Mouse (Mus musculus) Patski (cell line): ENCODE results near the gene Tnfrsf4. TPM values are rescaled to one million over a fixed set of nuclear protein-coding genes. Genes with fewer than 3 reads are reported as not detected.

Experiments used
- ATAC-seq: fragments of 100-300 bp; one replicate; pipeline ENCODE4 v1.8.0; 2021
- CTCF ChIA-PET: fragments of 350-600 bp; sonication (Branson Sonifier 250); formaldehyde crosslinking; loops from one replicate; lab custom pipeline; 2022; ENCODE audit warnings: inconsistent platforms; lab: Charles Lee
- POLR2A ChIA-PET: fragments of 350-600 bp; sonication (Branson Sonifier 250); formaldehyde crosslinking; loops from one replicate; lab custom pipeline; 2022; ENCODE audit warnings: antibody characterized with exemption, inconsistent platforms; lab: Charles Lee
- DNase-seq: peaks from one replicate; pipeline ENCODE4 v3.0.0-alpha.2; 2011; ENCODE audit warnings: low read depth, low spot score
- H3K27me3 ChIP-seq: fragments of 371-371 bp; one replicate; pipeline ENCODE4 v1.5.1; 2021
- CTCF ChIP-seq: fragments of 100-300 bp; IDR thresholded peaks from one replicate; pipeline ENCODE4 v1.5.1; 2021
- in situ Hi-C: fragments of 300-500 bp; cut with MboI; formaldehyde crosslinking; loops from 3 replicates; pipeline ENCODE4 v1.11.1; 2018; ENCODE audit warnings: low pct_unique_long_range_greater_than_20kb, mixed read lengths
- polyA plus RNA-seq: library from polyadenylated mRNA; unstranded; gene quantifications from one replicate; pipeline ENCODE4 v1.2.3, GENCODE M21; 2021

The Tnfrsf4 gene
- polyA plus RNA-seq, 1 experiment from 2014 or later, result 0.36 TPM

GRCm38 (mm10) chr4:156024184-156024583 lies 10.5 kb downstream of the Tnfrsf4 start:
- TF ChIP-seq CTCF, result no peak
- no peaks in the 10 kb centered on the region for H3K27me3 ChIP-seq
- in situ Hi-C loops, result no loop called here
- ATAC-seq (no peak), DNase-seq (no peak)
- ChIA-PET POLR2A (no interaction called here), CTCF (no interaction called here)

DNA sequence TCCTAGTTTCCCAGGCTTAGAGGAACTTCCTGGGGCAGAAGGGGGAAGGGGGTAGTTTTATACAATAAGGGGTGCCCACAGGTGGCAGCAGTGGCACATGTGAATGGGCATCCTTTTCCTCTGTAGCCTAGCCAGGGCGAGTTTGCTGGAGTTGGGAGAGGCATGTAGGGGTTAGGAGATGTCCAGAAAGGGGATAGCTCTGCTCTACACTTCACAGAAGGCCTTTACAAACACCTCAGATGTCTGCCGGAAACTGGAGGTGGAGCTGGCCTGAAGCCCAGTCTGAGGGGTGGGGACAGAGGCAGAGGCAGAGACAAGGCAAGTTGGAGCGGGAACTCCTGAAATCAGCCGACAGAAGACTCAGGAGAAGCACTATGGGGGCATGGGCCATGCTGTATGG lies 12.4 kb downstream of the Tnfrsf4 start, which contains the start of gene Tnfrsf18:
Gene Tnfrsf18 (plus strand): TSS at position 152 of the 400 bp plus-strand sequence.
- no peak for ATAC-seq
- no peaks in the 10 kb centered on the region for H3K27me3 ChIP-seq
- TF ChIP-seq CTCF, result no peak
- ChIA-PET POLR2A (no interaction called here), CTCF (no interaction called here)
- DNase-seq, result no peak
- in situ Hi-C loops, result no loop called here

- ATAC-seq, result no peak
- POLR2A ChIA-PET, result no interaction called here
These were observed 14.9 kb downstream of the Tnfrsf4 start for GRCm38 (mm10) chr4:156028580-156028979.

DNA sequence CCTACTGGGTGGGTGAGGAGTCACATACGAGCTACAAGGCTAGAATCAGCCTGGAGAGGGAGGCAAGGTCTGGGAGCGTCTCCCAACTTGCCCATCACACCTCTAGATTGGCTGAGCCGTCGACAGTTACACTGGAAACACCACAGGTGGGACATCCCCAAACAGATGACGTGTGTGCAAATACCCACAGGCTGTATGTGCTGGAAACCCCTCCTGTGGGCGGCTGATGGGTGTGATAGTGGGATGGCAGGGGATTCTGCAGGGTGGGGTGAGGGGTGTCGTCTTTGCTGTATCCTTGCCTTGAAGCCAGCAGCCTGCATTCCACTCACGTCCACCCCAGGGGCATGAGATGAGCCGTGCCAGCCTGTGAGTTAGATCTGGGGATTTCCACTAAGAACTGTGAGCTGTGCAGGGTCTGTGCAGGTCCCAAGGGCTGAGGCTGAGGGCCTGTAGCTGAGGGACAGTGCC lies 17.0 kb downstream of the Tnfrsf4 start:
- ChIA-PET POLR2A (interaction anchor here (1.1 kb wide), 1 partner anchor 101 kb away, joined by 3 read pairs; no protein-coding TSS in a partner anchor), CTCF (no interaction called here)
- TF ChIP-seq CTCF, result no peak
- in situ Hi-C loops, result no loop called here
- H3K27me3 ChIP-seq, result no peaks in the 10 kb centered on the region
- ATAC-seq (no peak), DNase-seq (no peak)

More at GRCm38 (mm10) chr4:156028580-156028979, 14.9 kb downstream of the Tnfrsf4 start:
- CTCF ChIA-PET, result no interaction called here
- in situ Hi-C loops, result no loop called here
- no peak for TF ChIP-seq CTCF
- no peaks in the 10 kb centered on the region for H3K27me3 ChIP-seq
- DNase-seq, result no peak

DNA sequence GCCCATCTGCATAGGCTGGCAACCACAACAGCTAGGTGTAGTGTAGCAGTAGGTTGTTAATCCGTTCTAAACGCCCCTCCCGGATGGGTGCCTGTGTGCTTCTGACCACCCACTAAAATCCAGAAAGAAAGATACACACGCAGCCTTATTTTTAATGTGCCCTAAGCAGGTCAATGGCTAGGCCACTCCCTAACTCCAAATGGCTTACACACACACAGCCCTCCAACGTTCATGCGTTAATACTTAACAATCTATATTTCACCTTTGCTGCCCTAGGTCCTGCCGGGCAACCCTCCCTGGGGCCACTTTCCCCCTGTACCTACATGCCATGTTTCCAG lies 17.6 kb downstream of the Tnfrsf4 start:
- ATAC-seq (no peak), DNase-seq (no peak)
- no peaks in the 10 kb centered on the region for H3K27me3 ChIP-seq
- POLR2A ChIA-PET, result interaction anchor here (1.1 kb wide), 1 partner anchor 101 kb away, joined by 3 read pairs; no protein-coding TSS in a partner anchor
- in situ Hi-C loops, result no loop called here
- no peak for TF ChIP-seq CTCF
- CTCF ChIA-PET, result no interaction called here

DNA sequence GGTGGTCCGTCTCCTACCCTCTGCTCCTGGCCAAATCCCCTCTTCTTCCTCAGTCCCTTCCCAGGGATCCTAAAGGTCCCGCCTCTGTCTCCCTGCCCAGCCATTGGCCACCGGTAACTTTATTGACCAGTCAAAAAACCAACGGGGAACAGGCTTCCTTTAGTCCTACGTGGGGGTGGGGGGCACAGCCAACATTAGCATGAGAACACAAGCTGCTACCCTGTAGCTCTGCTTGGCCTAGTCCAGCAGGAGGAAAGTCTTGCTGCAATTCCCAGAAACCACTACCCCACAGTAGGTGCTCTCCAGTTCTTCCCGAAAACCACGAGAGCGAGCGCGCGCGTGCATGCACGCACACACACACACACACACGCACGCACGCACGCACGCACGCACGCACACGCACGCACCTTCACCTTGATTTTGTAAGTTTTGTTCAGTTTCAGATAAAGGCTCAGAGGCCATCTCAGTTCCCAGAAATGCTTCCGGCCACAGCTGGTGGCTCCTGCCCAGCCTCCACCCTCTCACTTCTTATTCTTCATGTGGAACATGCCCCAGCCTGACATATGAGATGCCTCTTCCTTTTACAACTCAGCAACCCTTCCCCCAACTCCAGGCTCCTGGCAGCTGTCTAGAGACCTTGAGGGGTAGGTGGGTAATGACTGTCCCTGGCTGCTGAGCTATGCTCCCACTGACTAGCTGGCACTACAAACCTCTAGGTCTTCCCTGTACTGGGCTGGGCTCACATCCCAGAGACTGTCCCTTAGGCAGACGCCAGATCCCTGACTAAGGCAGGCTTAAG lies 18.1 kb downstream of the Tnfrsf4 start:
- no peak for TF ChIP-seq CTCF
- ChIA-PET POLR2A (interaction anchor here (1.1 kb wide), 1 partner anchor 100 kb away, joined by 3 read pairs; no protein-coding TSS in a partner anchor), CTCF (interaction anchor here (1.0 to 1.5 kb wide), 4 partner anchors 10 to 95 kb away, joined by 3 to 5 read pairs (median 4); no protein-coding TSS in a partner anchor)
- DNase-seq (peak; percentile 30), ATAC-seq (peak; percentile 73)
- no peaks in the 10 kb centered on the region for H3K27me3 ChIP-seq
- in situ Hi-C loops, result no loop called here

DNA sequence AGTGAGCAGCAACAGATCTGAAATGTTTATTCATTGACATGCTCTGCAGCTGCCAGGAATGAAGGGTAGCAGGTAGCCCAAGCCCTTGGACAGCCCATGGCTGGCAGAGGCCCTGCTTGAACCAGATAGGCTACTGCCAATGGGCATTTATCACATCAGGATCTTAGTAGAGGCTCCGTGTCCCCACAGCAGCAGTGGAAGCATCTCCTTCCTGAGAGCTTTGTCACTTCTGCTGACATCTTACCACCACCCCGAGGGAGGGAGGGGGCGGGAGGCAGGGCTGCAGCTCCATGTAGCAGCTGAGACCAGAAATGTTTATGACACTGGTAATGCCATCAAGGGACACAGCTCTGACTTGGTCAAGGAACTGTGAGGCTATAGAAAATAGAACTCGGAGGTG lies 19.2 kb downstream of the Tnfrsf4 start:
- ChIA-PET CTCF (interaction anchor here (1.0 to 1.5 kb wide), 4 partner anchors 11 to 94 kb away, joined by 3 to 5 read pairs (median 4); no protein-coding TSS in a partner anchor), POLR2A (no interaction called here)
- TF ChIP-seq CTCF, result no peak
- DNase-seq, result no peak
- no peak for ATAC-seq
- in situ Hi-C loops, result no loop called here
- no peaks in the 10 kb centered on the region for H3K27me3 ChIP-seq

GRCm38 (mm10) chr4:156033476-156034119 lies 20.0 kb downstream of the Tnfrsf4 start:
- in situ Hi-C loops, result no loop called here
- ATAC-seq (no peak), DNase-seq (no peak)
- ChIA-PET CTCF (interaction anchor here (1.3 kb wide), 1 partner anchor 39 kb away, joined by 3 read pairs; no protein-coding TSS in a partner anchor), POLR2A (no interaction called here)
- peak; percentile 68 for TF ChIP-seq CTCF
- no peaks in the 10 kb centered on the region for H3K27me3 ChIP-seq

GRCm38 (mm10) chr4:156034301-156034700 lies 20.7 kb downstream of the Tnfrsf4 start:
- ATAC-seq, result no peak

DNA sequence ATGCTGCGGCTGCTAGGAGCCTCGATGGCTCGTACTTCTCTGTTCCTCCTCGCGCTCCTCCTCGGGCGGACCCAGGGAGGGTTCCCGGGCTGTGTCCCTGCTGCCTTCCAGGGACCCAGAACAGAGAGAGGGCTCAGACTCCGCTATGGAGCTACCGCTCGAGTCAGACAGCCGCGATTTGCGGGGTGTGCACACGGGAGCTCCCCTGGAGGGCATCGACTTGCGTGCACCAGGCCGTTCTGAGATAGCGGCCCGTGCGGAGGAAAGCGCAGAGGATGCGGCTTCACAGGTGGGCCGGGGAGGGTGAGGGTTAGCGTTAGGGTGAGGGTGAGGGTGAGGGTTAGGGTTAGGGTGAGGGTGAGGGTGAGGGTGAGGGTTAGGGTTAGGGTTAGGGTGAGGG lies 21.3 kb downstream of the Tnfrsf4 start:
- no peak for TF ChIP-seq CTCF

More at GRCm38 (mm10) chr4:156034301-156034700, 20.7 kb downstream of the Tnfrsf4 start:
- POLR2A ChIA-PET, result no interaction called here
- in situ Hi-C loops, result no loop called here
- no peak for TF ChIP-seq CTCF
- DNase-seq, result no peak
- CTCF ChIA-PET, result no interaction called here
- no peaks in the 10 kb centered on the region for H3K27me3 ChIP-seq

More for the DNA sequence above, 21.3 kb downstream of the Tnfrsf4 start:
- no peaks in the 10 kb centered on the region for H3K27me3 ChIP-seq
- no peak for DNase-seq
- in situ Hi-C loops, result no loop called here
- ChIA-PET POLR2A (no interaction called here), CTCF (no interaction called here)
- ATAC-seq, result no peak
